Mouse (Mus musculus) heart, embryonic 13.5 days (tissue): ENCODE measurements around the gene Drg2. TPM values are rescaled to one million over a fixed set of nuclear protein-coding genes. Genes with fewer than 3 reads are reported as not detected.
"Not testable (repeated sequence)": the region's sequence is repeated elsewhere in the genome, so short reads cannot be mapped to it uniquely, and the experiment has no call there.

Source experiments
- ATAC-seq: fragments of 200-750 bp; cut with Nextera tagmentation; 2 replicates; pipeline ENCODE4 v1.8.0; 2017; ENCODE audit warnings: moderate TSS enrichment; ENCODE audit not compliant: insufficient number of reproducible peaks, low FRiP score, low TSS enrichment; ENCODE audit errors: extremely low read depth
- H3K27ac ChIP-seq: fragments of 300-500 bp; sonication (generic); replicated peaks from 2 replicates; pipeline ENCODE4 v1.5.1; 2015; ENCODE audit warnings: moderate library complexity, mild to moderate bottlenecking, inconsistent platforms
- H3K27me3 ChIP-seq: fragments of 300-500 bp; sonication (generic); replicated peaks from 2 replicates; pipeline ENCODE4 v1.6.1; 2015; ENCODE audit warnings: mild to moderate bottlenecking, inconsistent platforms
- H3K36me3 ChIP-seq: fragments of 300-500 bp; sonication (generic); 2 replicates; pipeline ENCODE4 v1.6.1; 2015; ENCODE audit warnings: mild to moderate bottlenecking, inconsistent platforms
- H3K4me1 ChIP-seq: fragments of 300-500 bp; sonication (generic); 2 replicates; pipeline ENCODE4 v1.6.1; 2015; ENCODE audit warnings: inconsistent platforms
- H3K4me2 ChIP-seq: fragments of 300-500 bp; sonication (generic); 2 replicates; pipeline ENCODE4 v1.6.1; 2015; ENCODE audit warnings: inconsistent platforms, mild to moderate bottlenecking, moderate library complexity
- H3K4me3 ChIP-seq: fragments of 300-500 bp; sonication (generic); 2 replicates; pipeline ENCODE4 v1.5.1; 2015; ENCODE audit warnings: moderate library complexity, mild to moderate bottlenecking, inconsistent platforms
- H3K9ac ChIP-seq: fragments of 300-500 bp; sonication (generic); 2 replicates; pipeline ENCODE4 v1.6.1; 2015; ENCODE audit warnings: inconsistent platforms, mild to moderate bottlenecking, moderate library complexity
- H3K9me3 ChIP-seq: fragments of 300-500 bp; sonication (generic); 2 replicates; pipeline ENCODE4 v1.6.1; 2016; ENCODE audit warnings: inconsistent platforms
- WGBS: fragments of 180-500 bp; shearing (Covaris S2); methylation state at CpG from one replicate; pipeline ENCODE4 v1.1.7; 2015; ENCODE audit warnings: mixed read lengths; 5-methylcytosine and 5-hydroxymethylcytosine counted together
- polyA plus RNA-seq: library from polyadenylated mRNA; unstranded; fragments of >200 nt; fragmentation: Nextera tagmentation; extraction: Ambion mirVana; gene quantifications from 2 replicates; pipeline ENCODE4 v1.2.1, GENCODE M21; 2015

Drg2 gene
- polyA plus RNA-seq, 1 experiment from 2014 or later, result 70.9 TPM

GRCm38 (mm10) chr11:60427628-60428027 lies 26.8 kb upstream of the Drg2 start:
- no peaks in the 10 kb centered on the region for H3K27me3 ChIP-seq
- ATAC-seq, result no peak
- peaks cover 74% of the 10 kb centered on the region for H3K36me3 ChIP-seq
- H3K9me3 ChIP-seq, result no peaks in the 10 kb centered on the region
- WGBS, result 82% methylated on average over 3 of the region's 3 CpGs
- H3K27ac ChIP-seq, result no peak overlapping the region
- H3K4me3 ChIP-seq, result no peak overlapping the region
- no peak overlapping the region for H3K9ac ChIP-seq
- no peak overlapping the region for H3K4me2 ChIP-seq
- H3K4me1 ChIP-seq, result 0 out of 2 replicates have a peak, but pooled peaks cover 2% of the 10 kb centered on the region

GRCm38 (mm10) chr11:60433501-60433900 lies 20.9 kb upstream of the Drg2 start:
- H3K36me3 ChIP-seq, result peaks cover 94% of the 10 kb centered on the region

GRCm38 (mm10) chr11:60435133-60435532 lies 19.3 kb upstream of the Drg2 start:
- Histone ChIP-seq H3K27ac (no peak overlapping the region), H3K9me3 (no peaks in the 10 kb centered on the region), H3K9ac (no peak overlapping the region), H3K4me2 (no peak overlapping the region), H3K4me1 (no peaks in the 10 kb centered on the region), H3K4me3 (no peak overlapping the region), H3K36me3 (peaks cover 94% of the 10 kb centered on the region), H3K27me3 (no peaks in the 10 kb centered on the region)
- ATAC-seq, result no peak
- 83% methylated on average over 1 of the region's 1 CpGs for WGBS

More at GRCm38 (mm10) chr11:60433501-60433900, 20.9 kb upstream of the Drg2 start:
- no peaks in the 10 kb centered on the region for H3K27me3 ChIP-seq
- no peak overlapping the region for H3K27ac ChIP-seq
- H3K9me3 ChIP-seq, result no peaks in the 10 kb centered on the region
- H3K4me1 ChIP-seq, result no peaks in the 10 kb centered on the region
- no peak overlapping the region for H3K4me3 ChIP-seq
- no peak overlapping the region for H3K9ac ChIP-seq
- no peak overlapping the region for H3K4me2 ChIP-seq
- ATAC-seq, result no peak

GRCm38 (mm10) chr11:60436618-60437017 lies 17.8 kb upstream of the Drg2 start:
- H3K9me3 ChIP-seq, result no peaks in the 10 kb centered on the region
- H3K36me3 ChIP-seq, result peaks cover 94% of the 10 kb centered on the region
- H3K9ac ChIP-seq, result no peak overlapping the region
- no peak overlapping the region for H3K4me2 ChIP-seq
- ATAC-seq, result no peak
- H3K4me3 ChIP-seq, result no peak overlapping the region
- no peak overlapping the region for H3K27ac ChIP-seq
- no peaks in the 10 kb centered on the region for H3K4me1 ChIP-seq
- 77% methylated on average over 3 of the region's 3 CpGs for WGBS
- no peaks in the 10 kb centered on the region for H3K27me3 ChIP-seq

GRCm38 (mm10) chr11:60439621-60440020 lies 14.8 kb upstream of the Drg2 start:
- H3K4me3 ChIP-seq, H3K27ac ChIP-seq, H3K4me2 ChIP-seq, ATAC-seq, H3K4me1 ChIP-seq, H3K9ac ChIP-seq, H3K9me3 ChIP-seq, H3K27me3 ChIP-seq: not testable (repeated sequence)
- peaks cover 97% of the 10 kb centered on the region for H3K36me3 ChIP-seq
- WGBS, result 23% methylated on average over 1 of the region's 1 CpGs

- H3K9me3 ChIP-seq, result no peaks in the 10 kb centered on the region
- no peak overlapping the region for H3K9ac ChIP-seq
- no peak overlapping the region for H3K4me3 ChIP-seq
- H3K36me3 ChIP-seq, result peaks cover 93% of the 10 kb centered on the region
- WGBS, result 44% methylated on average over 7 of the region's 7 CpGs
- ATAC-seq, result no peak
- H3K4me2 ChIP-seq, result no peak overlapping the region
- H3K27ac ChIP-seq, result no peak overlapping the region
- no peaks in the 10 kb centered on the region for H3K27me3 ChIP-seq
- no peaks in the 10 kb centered on the region for H3K4me1 ChIP-seq
These were observed 14.2 kb upstream of the Drg2 start for GRCm38 (mm10) chr11:60440176-60440575.

- Histone ChIP-seq H3K9ac (no peak overlapping the region), H3K4me3 (no peak overlapping the region), H3K27ac (no peak overlapping the region), H3K4me2 (no peak overlapping the region), H3K9me3 (no peaks in the 10 kb centered on the region), H3K27me3 (no peaks in the 10 kb centered on the region), H3K4me1 (no peaks in the 10 kb centered on the region), H3K36me3 (peaks cover 68% of the 10 kb centered on the region)
- WGBS, result 83% methylated on average over 6 of the region's 6 CpGs
- no peak for ATAC-seq
These were observed 11.5 kb upstream of the Drg2 start for GRCm38 (mm10) chr11:60442896-60443295.

GRCm38 (mm10) chr11:60444007-60444406 lies 10.4 kb upstream of the Drg2 start:
- no peak overlapping the region for H3K4me3 ChIP-seq
- ATAC-seq, result no peak
- no peak overlapping the region for H3K4me2 ChIP-seq
- H3K9ac ChIP-seq, result no peak overlapping the region
- H3K9me3 ChIP-seq, result no peaks in the 10 kb centered on the region
- H3K36me3 ChIP-seq, result peaks cover 57% of the 10 kb centered on the region
- no peaks in the 10 kb centered on the region for H3K27me3 ChIP-seq
- no peaks in the 10 kb centered on the region for H3K4me1 ChIP-seq
- WGBS, result 67% methylated on average over 4 of the region's 4 CpGs
- H3K27ac ChIP-seq, result no peak overlapping the region

GRCm38 (mm10) chr11:60454745-60455087 lies 325 bp downstream of the Drg2 start:
- Histone ChIP-seq H3K4me1 (peaks cover 12% of the 10 kb centered on the region), H3K27me3 (no peaks in the 10 kb centered on the region), H3K27ac (peak overlapping the region; percentile 75), H3K9me3 (no peaks in the 10 kb centered on the region), H3K36me3 (peaks cover 37% of the 10 kb centered on the region), H3K4me3 (peak overlapping the region; percentile 75), H3K9ac (peak overlapping the region; percentile 95), H3K4me2 (peak overlapping the region; percentile 81)
- under 1% methylated on average over 17 of the region's 17 CpGs for WGBS
- ATAC-seq, result no peak

GRCm38 (mm10) chr11:60457973-60458372 lies 3.6 kb downstream of the Drg2 start:
- no peaks in the 10 kb centered on the region for H3K27me3 ChIP-seq
- H3K36me3 ChIP-seq, result peaks cover 69% of the 10 kb centered on the region
- no peaks in the 10 kb centered on the region for H3K9me3 ChIP-seq
- no peak overlapping the region for H3K4me2 ChIP-seq
- no peak overlapping the region for H3K4me3 ChIP-seq
- H3K9ac ChIP-seq, result no peak overlapping the region
- no peak overlapping the region for H3K27ac ChIP-seq
- peaks cover 12% of the 10 kb centered on the region for H3K4me1 ChIP-seq
- ATAC-seq, result no peak
- WGBS, result 88% methylated on average over 1 of the region's 1 CpGs

- 87% methylated on average over 2 of the region's 2 CpGs for WGBS
- no peaks in the 10 kb centered on the region for H3K4me1 ChIP-seq
- peaks cover 96% of the 10 kb centered on the region for H3K36me3 ChIP-seq
These were observed 11.6 kb downstream of the Drg2 start for GRCm38 (mm10) chr11:60465943-60466380.

GRCm38 (mm10) chr11:60469039-60469438 lies 14.6 kb downstream of the Drg2 start, which contains the start of gene Myo15:
TSS of gene Myo15 (plus strand) at chr11:60469339.
- H3K9ac ChIP-seq, result no peak within 1 kb of the TSS
- H3K27ac ChIP-seq, result no peak within 1 kb of the TSS
- ATAC-seq, result no peak
- no peaks in the 10 kb centered on the region; the same call in 1 of the 2 replicates for H3K27me3 ChIP-seq
- H3K4me1 ChIP-seq, result 0 out of 2 replicates have a peak, but pooled peaks cover 3% of the 10 kb centered on the region
- no peak within 1 kb of the TSS for H3K4me2 ChIP-seq
- no peaks in the 10 kb centered on the region for H3K9me3 ChIP-seq
- peaks cover 67% of the 10 kb centered on the region for H3K36me3 ChIP-seq
- no peak within 1 kb of the TSS for H3K4me3 ChIP-seq
- 93% methylated on average over 3 of the region's 3 CpGs for WGBS

More at GRCm38 (mm10) chr11:60465943-60466380, 11.6 kb downstream of the Drg2 start:
- Histone ChIP-seq H3K9ac (no peak overlapping the region), H3K4me3 (no peak overlapping the region), H3K9me3 (no peaks in the 10 kb centered on the region), H3K4me2 (no peak overlapping the region), H3K27ac (no peak overlapping the region), H3K27me3 (no peaks in the 10 kb centered on the region; the same call in 1 of the 2 replicates)
- no peak for ATAC-seq
